Mouse (Mus musculus) cerebellum, adult 11 months (tissue): ENCODE measurements at regions not wholly inside any gene's neighbourhood (a gene's known extent, or its start where the extent isn't known, plus 50 kb on each side); places are given as distances from the start of the nearest gene placed in this dataset.

ENCODE experiments used
- DNase-seq: peaks from one replicate; pipeline ENCODE4 v3.0.0; 2022

DNA sequence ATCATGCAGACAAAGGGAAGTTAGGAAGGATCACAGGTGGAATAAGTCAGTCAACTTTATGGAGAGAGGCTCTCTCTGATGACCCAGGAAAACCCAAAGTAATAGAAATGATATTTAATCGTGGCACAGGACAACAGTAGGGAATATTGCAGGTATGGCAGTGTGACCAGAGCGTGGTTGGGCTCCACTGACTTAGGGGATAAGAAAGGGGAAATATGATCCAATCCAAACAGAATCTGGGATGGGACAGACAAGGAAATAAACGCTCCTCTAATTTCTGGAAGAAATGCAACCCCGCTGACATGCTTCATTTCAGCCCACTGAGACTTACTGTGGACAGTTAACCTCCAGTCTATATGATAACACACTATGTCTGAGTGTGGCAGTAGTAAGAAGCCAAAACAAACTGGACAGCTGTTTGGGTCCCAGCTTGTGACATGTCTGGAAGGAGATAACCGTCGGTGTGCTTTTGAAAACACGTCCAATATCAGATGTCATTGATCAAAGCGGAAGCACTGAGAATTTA, 400.0 kb downstream of the Rps24 start:
- no peak for DNase-seq

DNA sequence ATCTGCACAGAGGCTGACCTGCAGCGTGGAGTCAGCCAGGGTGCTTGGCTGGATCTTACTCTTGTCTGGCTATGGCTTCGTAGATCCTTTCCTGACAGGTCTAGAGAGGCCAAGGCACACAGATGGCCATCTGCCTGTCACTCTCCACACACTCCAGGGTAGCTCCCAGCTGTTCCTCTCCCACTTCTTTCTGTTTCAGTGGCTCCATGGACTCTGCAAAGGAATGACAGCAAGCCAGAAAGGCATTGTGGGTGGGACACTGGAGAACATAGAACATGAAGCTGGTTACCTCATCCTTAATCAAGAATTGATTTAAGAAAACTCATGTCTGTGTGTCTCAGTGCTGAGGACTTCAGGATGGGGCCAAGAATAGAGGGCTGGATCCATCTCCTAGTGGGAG, 403.9 kb downstream of the Rps24 start:
- DNase-seq, result no peak

DNA sequence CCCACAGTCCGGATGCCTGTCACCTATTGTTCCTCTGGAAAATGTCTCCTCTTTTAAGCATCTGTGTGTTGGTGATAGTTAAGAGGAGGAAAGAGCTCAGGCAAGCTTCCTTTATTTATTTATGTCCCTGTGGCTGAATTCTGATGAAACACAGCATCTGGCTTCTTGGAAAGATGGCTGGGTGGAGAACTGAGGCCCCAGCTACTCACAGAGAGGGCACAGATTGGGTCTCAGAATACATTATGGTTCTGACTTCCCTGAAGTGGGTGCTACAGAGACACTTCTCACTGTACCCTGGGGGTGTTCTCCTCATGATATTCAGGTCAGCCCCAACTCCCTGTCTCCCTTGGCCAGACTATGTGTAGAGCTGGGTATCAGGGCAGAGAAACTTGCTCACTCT, 408.3 kb downstream of the Rps24 start:
- no peak for DNase-seq

DNA sequence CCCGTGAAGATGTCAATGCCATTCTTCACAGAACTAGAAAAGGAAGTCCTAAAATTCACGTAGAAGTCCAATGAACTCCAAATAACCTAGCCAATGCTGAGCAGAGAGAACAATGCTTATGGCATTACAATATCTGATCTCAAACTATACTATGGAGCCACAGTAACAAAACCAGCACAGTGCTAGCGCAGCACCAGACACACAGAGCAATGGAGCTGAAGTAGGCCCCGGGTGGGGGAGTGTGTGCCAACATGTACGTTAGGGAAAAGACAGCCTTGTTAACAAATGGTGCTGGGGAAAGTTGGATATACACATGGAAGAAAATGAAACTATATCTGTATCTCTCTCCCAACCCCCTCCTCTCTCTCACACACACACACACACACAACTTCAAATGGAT, 409.8 kb downstream of the Rps24 start:
- no peak for DNase-seq

DNA sequence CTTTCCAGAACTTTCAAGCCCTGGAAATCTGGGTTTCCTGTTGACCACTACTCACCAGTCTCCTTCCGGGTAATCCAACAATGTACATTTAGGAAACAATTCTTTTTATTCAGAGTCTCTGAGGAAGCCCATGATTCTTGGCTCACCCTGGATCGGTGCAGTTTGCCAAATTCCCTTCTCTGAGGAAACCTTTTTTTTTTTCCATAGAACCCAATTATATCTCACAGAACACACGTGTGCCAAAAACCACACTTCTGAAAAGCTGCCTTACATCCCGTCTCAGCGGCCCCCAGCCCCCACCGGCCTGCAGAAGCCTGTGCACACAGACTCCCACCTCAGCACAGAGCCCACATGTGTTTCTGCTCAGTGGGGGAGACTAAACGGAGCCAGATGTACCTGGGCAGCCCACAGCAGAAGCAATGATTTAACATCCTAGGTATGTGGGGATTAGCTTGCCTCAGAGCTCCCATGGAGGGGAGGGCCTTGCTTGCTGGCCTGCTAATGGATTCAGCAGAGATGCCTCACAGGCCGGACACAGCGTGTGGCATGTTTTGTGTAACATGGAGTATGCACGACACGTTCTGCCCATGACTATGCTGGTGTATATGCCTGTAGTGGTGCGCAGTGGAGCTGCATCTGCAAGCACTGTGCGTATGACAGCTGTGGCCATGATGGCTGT, 413.7 kb downstream of the Rps24 start:
- no peak for DNase-seq

DNA sequence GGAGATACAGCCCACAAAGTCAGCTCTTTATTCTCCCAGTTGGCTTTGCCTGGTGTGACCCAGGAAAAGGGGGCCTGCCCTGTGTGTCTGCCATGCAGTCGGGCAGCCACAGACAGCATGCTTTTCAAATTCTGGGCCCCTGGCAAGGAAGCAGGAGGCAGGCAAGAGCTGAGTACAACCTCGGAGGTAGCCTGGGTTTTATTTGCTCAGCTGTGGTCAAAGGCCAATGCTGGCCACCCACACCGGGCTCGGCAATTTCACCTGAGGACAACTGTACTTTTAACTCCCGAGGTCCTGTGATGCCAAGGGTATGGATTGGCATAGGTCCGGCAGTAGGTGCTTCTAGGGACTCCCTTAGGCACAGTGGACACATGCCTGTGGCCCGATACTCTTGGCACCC, 414.8 kb downstream of the Rps24 start:
- no peak for DNase-seq

DNA sequence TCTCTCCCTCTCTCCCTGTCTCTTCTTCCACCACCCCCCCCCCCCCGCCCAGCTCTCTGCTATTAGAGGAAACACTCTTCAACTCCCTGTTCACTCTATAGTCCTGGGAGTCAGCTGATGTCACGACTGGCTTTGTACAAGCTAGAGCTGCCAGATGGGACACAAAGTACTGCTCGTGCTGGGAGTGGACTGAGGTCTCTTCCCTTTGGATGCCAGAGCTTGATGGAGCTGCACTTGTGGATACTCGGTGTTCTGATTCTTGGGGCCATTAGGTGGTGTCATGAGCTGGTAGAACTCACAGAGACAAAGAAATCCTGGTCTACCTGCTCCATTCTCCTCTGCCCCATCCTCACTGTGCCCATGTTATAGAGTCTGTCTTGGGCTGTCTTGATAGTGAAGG, 415.9 kb downstream of the Rps24 start:
- DNase-seq, result peak; percentile 43

DNA sequence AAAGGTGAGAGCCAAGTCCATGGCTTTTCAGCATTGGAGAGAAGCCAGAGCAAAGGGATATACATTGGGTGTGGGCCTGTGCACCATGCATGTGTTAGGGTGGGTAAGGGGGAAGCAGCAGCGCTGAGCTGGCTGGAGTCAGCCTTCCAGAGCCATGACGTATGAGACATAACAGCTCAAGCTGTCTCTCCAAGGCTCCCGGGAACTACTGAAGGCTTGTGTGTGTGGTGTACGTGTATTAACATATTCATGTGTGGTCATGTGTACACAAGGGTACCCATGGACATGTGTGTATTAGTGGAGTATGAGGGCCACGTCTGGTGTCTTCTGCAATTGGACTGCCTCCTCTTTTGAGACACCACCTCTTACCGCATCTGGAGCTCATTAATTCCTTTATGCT, 417.8 kb downstream of the Rps24 start:
- DNase-seq, result no peak

DNA sequence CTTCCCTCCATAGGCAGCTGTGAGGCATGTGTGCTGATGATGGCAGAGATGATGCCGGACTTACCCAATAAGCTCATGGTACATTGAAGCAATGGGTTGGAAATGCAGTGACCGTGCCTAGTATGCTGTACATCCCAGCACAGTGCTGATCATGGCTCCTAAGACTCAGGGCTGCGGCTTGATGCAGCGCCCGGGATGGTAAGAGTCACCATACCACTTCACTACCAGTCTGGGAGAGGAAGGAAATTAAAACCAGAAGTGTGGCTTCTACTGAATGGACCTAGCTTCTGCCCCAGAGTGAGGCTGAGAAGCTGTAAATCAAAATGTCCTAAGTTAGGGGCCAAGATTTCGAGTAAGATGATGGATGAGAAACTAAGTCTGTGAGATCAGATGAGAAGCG, 420.0 kb downstream of the Rps24 start:
- DNase-seq, result no peak

DNA sequence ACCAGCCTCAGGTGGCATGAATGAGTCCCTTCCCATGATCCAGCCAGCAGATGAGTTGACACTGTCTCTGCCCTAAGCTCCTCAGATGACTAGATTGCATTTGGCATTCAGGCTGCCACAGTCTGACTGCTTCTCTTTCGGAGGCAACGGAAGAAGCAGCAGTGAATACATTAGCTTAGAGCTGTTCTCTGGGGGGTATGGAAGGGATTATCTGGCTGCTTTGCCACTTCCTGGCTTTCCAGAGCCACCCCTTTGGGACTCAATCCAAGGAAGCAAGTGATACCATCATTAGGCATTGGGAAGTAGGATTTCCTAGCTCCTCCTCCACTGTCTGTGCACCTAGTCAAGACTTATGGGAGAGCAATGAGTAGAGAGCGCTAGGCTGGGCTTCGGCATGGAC, 421.5 kb downstream of the Rps24 start:
- DNase-seq, result no peak

DNA sequence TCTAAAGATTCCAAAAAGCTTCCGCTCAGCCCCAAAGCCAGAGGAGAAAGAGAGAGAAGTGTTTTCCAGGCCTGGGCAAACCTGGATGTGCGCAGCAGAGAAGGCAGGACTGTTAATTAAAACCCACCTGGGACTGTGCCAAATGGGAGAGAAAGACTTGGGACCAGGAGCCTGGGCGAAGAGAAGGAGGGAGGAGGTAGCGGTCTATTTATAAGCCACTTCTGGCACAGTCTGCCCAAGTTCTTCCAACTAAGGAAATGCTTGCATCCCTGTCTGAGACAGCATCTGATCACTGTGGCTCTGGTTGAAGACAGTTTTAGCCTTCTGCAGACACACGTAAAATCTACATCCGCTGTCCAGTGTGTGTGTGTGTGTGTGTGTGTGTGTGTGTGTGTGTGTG, 424.7 kb downstream of the Rps24 start:
- DNase-seq, result peak; percentile 17

DNA sequence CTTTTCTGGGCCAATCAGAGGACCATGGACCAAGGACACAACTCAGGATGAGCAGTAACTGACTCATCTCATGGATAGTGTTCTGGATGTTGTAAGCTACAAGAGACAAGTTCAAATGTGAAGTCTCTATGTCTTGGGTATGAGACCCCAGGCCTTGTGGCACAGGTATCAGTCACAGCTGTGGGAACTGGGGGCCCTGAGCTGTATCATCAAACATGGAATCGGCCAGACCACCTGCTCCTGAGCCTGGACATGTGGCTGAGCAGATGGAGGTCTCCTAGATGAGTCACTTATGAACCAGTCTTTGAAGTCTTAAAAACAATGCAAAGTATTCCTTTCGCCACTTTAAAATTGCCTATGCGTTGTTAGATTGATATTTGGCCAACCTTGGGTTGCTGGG, 432.1 kb downstream of the Rps24 start:
- no peak for DNase-seq

DNA sequence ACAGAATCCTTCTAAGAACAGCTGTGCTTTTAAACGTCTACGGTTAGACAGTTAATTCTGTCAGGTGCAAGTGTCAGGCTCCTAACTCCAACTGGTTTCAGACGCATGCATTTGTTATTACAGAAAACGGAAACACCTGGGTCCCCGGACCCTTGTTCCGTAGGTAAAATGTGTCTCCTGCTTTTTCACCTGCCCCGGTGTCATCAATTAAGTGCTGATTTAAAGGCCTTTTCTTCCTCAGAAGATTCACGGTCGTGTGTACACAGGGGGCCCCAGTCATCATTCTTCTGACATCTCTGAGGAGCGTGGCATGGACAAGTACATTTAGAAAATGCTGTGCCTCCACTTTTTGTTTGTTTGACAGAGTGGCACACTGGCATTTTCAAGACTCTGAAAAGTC, 435.1 kb downstream of the Rps24 start:
- no peak for DNase-seq

DNA sequence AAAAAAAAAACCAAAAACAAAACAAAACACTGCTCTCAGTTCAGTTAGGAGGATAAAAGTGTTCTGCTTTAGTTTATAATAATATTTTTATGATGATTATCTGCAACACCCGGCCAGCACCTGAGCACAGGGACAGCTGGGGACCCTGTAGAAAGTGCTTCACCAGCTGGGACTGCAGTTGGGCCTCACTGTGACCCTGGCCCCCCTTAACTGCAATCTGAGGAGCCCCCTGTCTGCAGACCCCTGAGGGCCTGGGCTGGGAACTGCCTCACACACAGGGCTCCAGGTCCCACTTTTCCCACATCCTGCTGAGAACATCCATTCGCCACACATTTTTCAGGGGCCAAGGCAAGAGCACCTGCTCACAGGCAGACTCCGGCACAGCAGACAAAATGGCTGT, 437.6 kb downstream of the Rps24 start:
- no peak for DNase-seq

DNA sequence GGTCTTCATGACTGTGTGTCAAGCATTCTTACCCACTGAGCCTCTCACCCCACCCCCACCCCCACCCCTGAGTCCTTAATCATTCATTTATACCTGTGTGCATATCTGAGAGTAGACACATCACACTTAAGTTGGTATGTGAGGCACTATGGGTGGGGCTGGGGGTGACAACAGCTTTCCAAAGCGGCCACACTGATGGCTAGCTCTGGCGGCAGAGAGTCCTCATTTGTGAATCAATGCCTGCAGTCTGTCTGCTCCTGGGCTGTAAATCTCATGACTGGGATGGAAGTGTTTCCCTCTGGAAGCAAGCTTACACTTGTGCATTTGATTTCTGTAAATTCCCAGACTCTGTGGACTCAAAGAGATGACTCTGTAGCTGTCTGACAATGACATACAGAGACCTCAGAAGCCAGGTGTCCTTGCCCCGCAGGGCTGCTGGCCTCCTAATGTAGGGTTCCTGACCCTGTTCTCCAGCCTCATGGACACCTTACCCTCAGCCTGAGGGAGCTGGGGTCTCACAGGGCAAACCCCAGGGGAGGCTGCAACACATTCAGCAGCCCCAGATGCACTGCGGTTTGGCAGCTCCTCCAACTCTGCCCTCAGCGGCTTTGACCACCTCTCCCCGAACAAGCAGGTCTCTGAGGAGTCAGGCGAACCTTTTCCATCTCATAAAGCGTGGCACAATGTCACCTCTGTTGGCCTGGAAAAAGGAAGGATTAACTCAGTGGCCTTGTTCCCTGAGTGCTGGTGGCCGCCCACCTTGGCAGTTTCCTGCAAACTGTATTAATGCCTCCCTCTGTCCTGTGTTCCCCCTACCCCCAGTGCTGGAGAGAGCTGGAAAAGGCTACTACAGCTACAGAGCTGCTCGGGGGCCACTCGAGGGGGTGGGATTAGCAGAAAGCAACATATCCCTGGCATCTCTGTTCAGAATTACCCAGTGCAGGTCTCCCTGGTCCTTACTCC, 439.4 kb downstream of the Rps24 start:
- no peak for DNase-seq

DNA sequence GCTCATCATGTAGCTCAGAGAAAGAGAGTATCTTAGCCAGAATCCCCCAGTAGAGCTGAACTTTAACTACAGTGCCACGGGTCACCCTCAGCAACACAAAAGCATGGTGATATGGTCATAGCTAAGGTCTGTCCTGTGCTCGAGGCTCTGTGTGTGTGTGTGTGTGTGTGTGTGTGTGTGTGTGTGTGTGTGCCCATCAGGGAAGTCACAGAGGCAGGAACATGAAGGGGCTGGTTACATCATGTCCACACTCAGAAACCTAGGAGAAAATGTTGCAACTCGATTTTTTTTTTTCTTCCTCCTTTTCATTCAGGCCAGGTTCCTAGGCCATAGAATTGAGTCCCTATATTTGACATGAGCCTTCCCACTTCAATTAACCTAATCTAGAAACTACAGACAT, 441.8 kb downstream of the Rps24 start:
- no peak for DNase-seq

DNA sequence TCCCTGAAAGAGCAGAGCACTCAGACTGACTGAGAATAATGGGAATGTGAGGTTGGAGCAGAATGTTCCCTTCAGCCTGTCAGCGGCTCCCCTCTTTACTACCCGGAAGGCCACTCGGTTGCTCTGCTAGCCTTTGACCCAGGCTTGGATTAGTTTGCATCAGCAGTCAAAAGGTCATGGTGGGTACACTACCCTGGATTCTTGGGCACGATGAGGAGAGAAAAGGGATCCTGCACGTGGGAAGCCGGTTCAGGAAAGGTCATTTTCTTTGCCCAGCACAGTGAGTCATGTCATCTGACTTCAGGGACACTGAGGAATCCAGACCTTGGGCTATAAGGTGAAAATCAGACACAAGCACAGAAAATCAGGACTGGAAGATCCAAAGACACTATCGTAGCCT, 443.3 kb downstream of the Rps24 start:
- DNase-seq, result no peak

DNA sequence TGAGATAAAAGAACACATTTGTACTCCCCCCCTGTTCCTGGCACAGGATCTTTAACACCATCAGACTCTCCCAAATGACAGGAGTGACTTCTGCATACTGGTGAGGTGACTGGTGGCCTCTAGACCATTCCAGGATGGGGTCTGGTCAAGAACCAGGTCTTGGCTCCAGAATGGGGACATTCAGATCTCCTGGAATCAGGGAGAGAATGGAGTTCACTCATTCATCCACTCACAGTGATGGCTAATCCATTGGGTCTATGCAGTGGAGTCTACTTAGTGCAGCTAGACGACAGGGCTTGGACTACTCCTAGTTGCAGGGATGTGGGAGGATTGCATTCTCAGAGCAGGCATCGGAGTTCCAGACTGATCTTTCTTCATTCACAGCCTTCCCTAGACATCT, 451.0 kb downstream of the Rps24 start:
- DNase-seq, result no peak

DNA sequence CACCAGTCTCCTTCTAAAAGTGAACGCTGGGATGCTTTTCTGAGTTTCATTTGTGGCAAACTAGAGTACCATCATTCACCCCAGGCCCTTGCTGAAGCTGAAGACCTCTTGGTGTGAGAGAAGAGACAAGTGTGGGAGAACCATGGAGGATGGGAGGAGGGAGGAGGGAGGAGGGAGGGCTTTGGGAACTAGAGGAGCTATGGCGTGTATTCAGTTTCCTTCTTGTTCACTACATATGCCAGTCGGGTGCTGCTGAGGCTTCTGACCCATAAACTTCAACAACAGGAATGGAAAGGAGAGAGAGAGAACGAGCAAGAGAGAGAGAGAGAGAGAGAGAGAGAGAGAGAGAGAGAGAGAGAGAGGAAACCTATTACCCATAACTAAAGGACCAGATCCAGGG, 452.1 kb downstream of the Rps24 start:
- DNase-seq, result no peak

DNA sequence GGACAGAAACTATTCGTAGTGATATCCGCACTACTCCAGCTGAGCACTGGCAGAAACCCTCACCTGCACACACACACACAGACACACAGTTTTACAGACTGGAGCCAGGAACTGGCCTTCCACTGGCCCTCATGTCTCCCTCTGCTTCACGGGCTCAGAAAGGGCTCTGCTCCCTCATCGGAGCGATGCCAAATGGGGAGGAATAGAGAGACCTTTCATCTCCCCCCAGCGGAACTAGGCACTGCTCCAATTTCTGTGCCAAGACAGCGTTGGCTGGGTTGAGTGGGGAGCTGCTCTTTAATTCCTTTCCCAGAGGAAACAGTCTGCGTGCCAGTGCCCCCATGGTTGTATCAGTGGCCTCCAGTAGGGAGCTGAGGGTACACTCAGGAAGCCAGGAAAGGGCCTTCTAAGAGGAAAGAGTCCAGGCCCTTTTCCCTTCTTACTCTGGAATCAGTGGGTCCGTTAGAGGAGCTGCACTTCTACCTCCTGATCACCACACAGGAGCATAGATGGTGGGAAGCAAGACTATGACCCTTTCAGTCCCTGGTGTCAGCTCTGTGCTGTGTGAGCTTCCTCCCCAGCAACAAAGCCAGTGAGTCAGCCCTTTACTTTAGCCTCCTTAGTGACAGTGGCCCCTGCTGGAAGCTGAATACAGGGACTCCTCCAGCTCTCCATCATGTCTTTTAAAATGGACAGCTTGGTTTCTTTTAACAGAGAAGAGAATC, 452.7 kb downstream of the Rps24 start:
- peak; percentile 72 for DNase-seq

DNA sequence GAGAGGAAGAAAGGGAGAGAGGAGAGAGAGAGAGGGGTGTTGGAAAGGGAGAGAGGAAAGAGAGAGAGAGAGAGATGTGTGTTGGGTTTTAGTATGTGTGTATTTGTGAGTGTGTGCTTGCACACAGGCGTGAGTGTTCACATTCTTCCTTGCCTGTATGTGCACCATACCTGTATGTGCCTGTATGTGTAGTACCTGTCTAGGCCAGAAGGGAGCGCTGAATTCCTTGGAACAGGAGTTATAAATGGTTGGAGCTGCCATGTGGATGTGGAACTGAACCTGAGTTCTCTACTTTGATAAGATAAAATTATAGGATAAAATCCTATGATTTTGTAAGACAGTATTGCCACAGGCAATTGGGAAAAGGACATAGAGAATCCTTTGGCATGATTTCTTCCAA, 458.8 kb downstream of the Rps24 start:
- no peak for DNase-seq

DNA sequence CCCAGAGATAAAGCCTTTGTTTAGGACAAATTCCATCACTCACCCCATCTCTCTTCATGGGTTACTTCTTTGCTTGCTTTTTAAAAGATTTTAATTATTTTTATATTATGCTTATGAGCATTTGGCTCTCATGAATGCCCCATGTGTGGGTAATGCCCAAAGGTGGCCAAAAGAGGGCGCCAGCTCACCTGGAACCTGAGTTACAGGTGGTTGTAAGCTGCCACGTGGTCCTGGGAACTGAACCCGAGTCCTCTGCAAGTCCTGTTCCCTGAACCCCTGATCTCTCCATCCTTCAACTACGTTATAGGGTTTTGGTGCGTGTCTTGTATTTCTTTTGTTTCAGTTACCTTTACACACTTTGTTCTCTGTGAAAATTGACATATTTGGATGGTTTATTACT, 460.2 kb downstream of the Rps24 start:
- no peak for DNase-seq

DNA sequence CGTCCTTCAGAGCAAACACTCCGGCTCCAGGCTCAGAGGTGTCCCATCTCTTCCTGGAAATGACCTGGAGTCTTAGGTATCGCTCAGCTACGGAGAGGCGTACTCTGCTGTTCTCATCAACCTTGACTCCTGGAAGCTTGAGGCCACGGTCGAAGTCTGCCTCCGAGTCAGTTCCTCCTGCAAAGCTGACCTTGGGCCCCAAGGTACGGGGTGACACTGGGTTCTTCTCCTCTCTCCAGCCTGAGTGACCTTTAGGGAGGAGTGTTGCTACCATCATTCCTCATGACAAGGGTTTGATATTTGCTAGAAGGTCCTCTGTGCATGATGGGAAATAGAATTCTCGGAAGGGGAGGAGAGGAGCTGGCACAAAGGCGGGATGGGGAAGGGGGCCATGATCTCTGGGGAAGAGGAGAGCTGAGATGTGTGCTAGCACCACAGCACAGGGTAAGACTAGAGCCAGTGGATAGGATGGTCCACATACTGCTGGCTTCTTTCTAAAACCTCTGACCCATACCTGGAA, 469.0 kb downstream of the Rps24 start:
- DNase-seq, result no peak
